Mouse (Mus musculus): Measurements from ENCODE around the gene Upf3b.

DNA sequence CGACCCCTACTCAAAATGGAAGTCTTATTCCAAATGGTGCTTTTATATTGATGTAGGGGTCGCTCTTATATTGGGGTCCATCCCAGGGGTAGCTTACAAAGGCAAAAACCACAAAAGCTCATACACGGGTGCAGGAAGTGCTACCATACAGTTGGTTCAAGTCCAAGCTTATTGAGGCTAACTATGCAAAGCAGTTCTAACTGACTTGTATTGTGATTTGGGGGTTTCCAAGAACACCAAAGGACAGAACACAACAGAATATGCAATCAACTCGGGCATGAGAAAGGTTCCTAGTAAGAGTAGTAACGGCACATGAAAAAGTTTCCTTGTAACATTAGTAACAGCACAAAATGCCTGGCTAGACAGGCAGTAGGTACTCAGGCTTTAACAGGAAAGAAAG lies 10.1 kb upstream of the Upf3b start:
- no peak for TF ChIP-seq CTCF (IDR thresholded peaks at IDR 0.05; ENCODE audit: borderline replicate concordance, insufficient read depth, low read depth, low read length)
- TF ChIP-seq POLR2A (IDR thresholded peaks at IDR 0.05; ENCODE audit: borderline replicate concordance, insufficient read depth, low read length): no peak
